8 mouse cellular contexts compared by ENCODE assay signal in genomic region chr13:43863581-43864100, GRCm38 (mm10).
DNase-seq lines count a peak whose midpoint lies in the region; ATAC-seq lines count a peak whose summit lies in the region.

No protein-coding gene starts in this region.

- H3K9ac ChIP-seq in hindbrain, embryonic 14.5 days = no peak overlapping the region
- no peak overlapping the region for H3K9ac ChIP-seq in hindbrain, embryonic 11.5 days (ENCODE audit: low read depth, low read length)
- peak overlapping the region; percentile 72 for H3K9ac ChIP-seq in heart, embryonic 16.5 days (ENCODE audit: low read length)
- H3K9ac ChIP-seq in limb, embryonic 13.5 days = no peak overlapping the region

- H3K4me3 ChIP-seq in hindbrain, embryonic 14.5 days (replicated peaks; ENCODE audit: low read length) = no peak overlapping the region
- no peak overlapping the region for H3K4me3 ChIP-seq in hindbrain, embryonic 11.5 days (ENCODE audit: low read depth, low read length)
- H3K4me3 ChIP-seq in heart, embryonic 16.5 days (ENCODE audit: low read length) = no peak overlapping the region
- H3K4me3 ChIP-seq in limb, embryonic 13.5 days = no peak overlapping the region

- H3K36me3 ChIP-seq in hindbrain, embryonic 14.5 days (replicated peaks; ENCODE audit: control insufficient read depth, insufficient read depth) = no peaks in the 10 kb centered on the region
- no peaks in the 10 kb centered on the region for H3K36me3 ChIP-seq in hindbrain, embryonic 11.5 days (ENCODE audit: control insufficient read depth, insufficient read depth, low read length)
- no peaks in the 10 kb centered on the region for H3K36me3 ChIP-seq in heart, embryonic 16.5 days (ENCODE audit: control insufficient read depth, insufficient read depth)
- H3K36me3 ChIP-seq in limb, embryonic 13.5 days = no peaks in the 10 kb centered on the region

- H3K4me1 ChIP-seq in hindbrain, embryonic 14.5 days (replicated peaks; ENCODE audit: control insufficient read depth, insufficient read depth, low read length) = peaks cover 6% of the 10 kb centered on the region; the same call in 1 of the 2 replicates
- H3K4me1 ChIP-seq in hindbrain, embryonic 11.5 days (replicated peaks; ENCODE audit: control insufficient read depth, insufficient read depth, low read length) = peaks cover 2% of the 10 kb centered on the region; the same call in 1 of the 2 replicates
- H3K4me1 ChIP-seq in heart, embryonic 16.5 days (ENCODE audit: control insufficient read depth, insufficient read depth, low read length) = peaks cover 12% of the 10 kb centered on the region
- H3K4me1 ChIP-seq in limb, embryonic 13.5 days = peaks cover 47% of the 10 kb centered on the region

- no peak for ATAC-seq in hindbrain, embryonic 14.5 days (ENCODE audit: low FRiP score)
- ATAC-seq in hindbrain, embryonic 11.5 days (ENCODE audit: low FRiP score) = no peak
- no peak for ATAC-seq in heart, embryonic 16.5 days (replicated peaks; ENCODE audit: extremely low read depth, insufficient read depth, low FRiP score)
- ATAC-seq in limb, embryonic 13.5 days (ENCODE audit: low FRiP score, low read depth) = no peak

- no peaks in the 10 kb centered on the region for H3K9me3 ChIP-seq in hindbrain, embryonic 14.5 days (ENCODE audit: control insufficient read depth, low read length)
- H3K9me3 ChIP-seq in hindbrain, embryonic 11.5 days (ENCODE audit: control insufficient read depth, low read length) = no peaks in the 10 kb centered on the region
- no peaks in the 10 kb centered on the region for H3K9me3 ChIP-seq in heart, embryonic 16.5 days (replicated peaks; ENCODE audit: control insufficient read depth, low read length)
- H3K9me3 ChIP-seq in limb, embryonic 13.5 days = no peaks in the 10 kb centered on the region

- peaks cover 5% of the 10 kb centered on the region; the same call in 1 of the 2 replicates for H3K27me3 ChIP-seq in hindbrain, embryonic 14.5 days (ENCODE audit: control insufficient read depth, insufficient read depth, low read length)
- H3K27me3 ChIP-seq in hindbrain, embryonic 11.5 days (ENCODE audit: control insufficient read depth, insufficient read depth, low read length) = peaks cover 2% of the 10 kb centered on the region; the same call in 1 of the 2 replicates
- no peaks in the 10 kb centered on the region for H3K27me3 ChIP-seq in heart, embryonic 16.5 days (ENCODE audit: control insufficient read depth, insufficient read depth, low read length)
- H3K27me3 ChIP-seq in limb, embryonic 13.5 days = peaks cover 5% of the 10 kb centered on the region; the same call in 1 of the 2 replicates

- no peak overlapping the region for H3K27ac ChIP-seq in hindbrain, embryonic 14.5 days
- no peak overlapping the region for H3K27ac ChIP-seq in hindbrain, embryonic 11.5 days (ENCODE audit: low read depth, low read length)
- H3K27ac ChIP-seq in heart, embryonic 16.5 days (ENCODE audit: low read length) = peak overlapping the region; percentile 84; the same call in 1 of the 2 replicates
- H3K27ac ChIP-seq in limb, embryonic 13.5 days = no peak overlapping the region

- peak overlapping the region; percentile 66; the same call in 1 of the 2 replicates for H3K4me2 ChIP-seq in hindbrain, embryonic 14.5 days (replicated peaks)
- H3K4me2 ChIP-seq in hindbrain, embryonic 11.5 days (replicated peaks; ENCODE audit: low read depth, low read length) = no peak overlapping the region
- peak overlapping the region; percentile 78; the same call in 1 of the 2 replicates for H3K4me2 ChIP-seq in heart, embryonic 16.5 days (ENCODE audit: low read depth, low read length)
- peak overlapping the region; percentile 62 for H3K4me2 ChIP-seq in limb, embryonic 13.5 days (replicated peaks)

- peak; percentile 20 for DNase-seq in cerebellum, adult 9-11 months
- DNase-seq in cerebellum, postnatal 4 days (ENCODE audit: low spot score in 2 of 2) = no peak
- DNase-seq in hindbrain, embryonic 14.5 days (ENCODE audit: low spot score) = no peak
- DNase-seq in hindbrain, embryonic 11.5 days (ENCODE audit: low spot score) = no peak
- DNase-seq in embryo, embryonic 11 days = no peak
- no peak for DNase-seq in frontal cortex, postnatal 14 days (ENCODE audit: low spot score in 2 of 2)

- WGBS in hindbrain, embryonic 14.5 days = 70% methylated on average over 7 of the region's 7 CpGs
- WGBS in hindbrain, embryonic 11.5 days = 74% methylated on average over 7 of the region's 7 CpGs
- 90% methylated on average over 7 of the region's 7 CpGs for WGBS in heart, embryonic 16.5 days
- 76% methylated on average over 7 of the region's 7 CpGs for WGBS in limb, embryonic 13.5 days
